16 mouse cellular contexts compared by ENCODE assay signal in the genomic region with DNA sequence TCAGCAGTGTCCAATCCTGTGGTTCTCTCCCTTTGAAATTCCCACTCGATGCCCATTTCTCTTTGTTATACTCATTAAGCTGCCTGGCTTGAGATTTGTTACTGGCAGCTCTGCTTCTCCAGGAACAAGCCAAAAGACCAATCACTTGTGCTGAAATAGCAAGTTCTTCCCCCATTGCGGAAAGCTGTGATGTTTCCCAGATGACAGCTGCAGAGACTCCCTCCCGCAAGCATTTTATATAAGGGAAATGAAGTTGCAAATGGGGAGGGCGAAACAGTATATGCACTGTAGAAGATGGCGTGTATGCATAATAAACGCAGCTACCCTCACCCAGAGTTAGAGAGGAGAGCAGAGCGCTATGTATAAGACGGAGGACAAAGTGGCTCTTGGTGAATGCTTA.
DNase-seq lines count a peak whose midpoint lies in the region; ATAC-seq and TF ChIP-seq lines count a peak whose summit lies in the region.
"Had no signal": no experiment of that assay in that cellular context is flagged by ENCODE, and none has a peak within 500 bp of the region (broad histone marks: within the 10 kb centered on the region; RNA-seq: fewer than 3 reads in every experiment).

No protein-coding gene starts in this region.

- DNase-seq in frontal cortex, postnatal 36 days (ENCODE audit: low spot score in 2 of 2): peak; percentile 55 to 73
- no peak for DNase-seq in frontal cortex, postnatal 14 days (ENCODE audit: low spot score in 2 of 2)
- DNase-seq in brain, adult 2 months (ENCODE audit: low read depth, low spot score): peak; percentile 79
- DNase-seq in brain, embryonic 14.5 days (ENCODE audit: low read depth): peak; percentile 34
- DNase-seq in left cerebral cortex, postnatal 25 days (ENCODE audit: low spot score in 2 of 2): peak; percentile 39 to 87
- no peak for DNase-seq in thymus, postnatal 0 days (ENCODE audit: low spot score)
- DNase-seq: adrenal gland, adult 8-10 months; cerebellum, adult 9-10 months; heart, postnatal 36 days; kidney, adult 11 months; lung, adult 18-20 months; lung, postnatal 10 days; thymus, adult 2 months had no signal

- no peak for TF ChIP-seq CTCF in brain, embryonic 14.5 days (IDR thresholded peaks at IDR 0.05; ENCODE audit: borderline replicate concordance, extremely low read depth, insufficient read depth, insufficient read length)

- no peak for ATAC-seq in megakaryocyte-erythroid progenitor cell, adult 5-6 weeks (replicated peaks; ENCODE audit: low FRiP score, low TSS enrichment, poor library complexity, severe bottlenecking)
- ATAC-seq: activated CD4-positive, CD25-positive, alpha-beta regulatory T cell, adult 4 months; liver, embryonic 12.5 days had no signal

- TF ChIP-seq POLR2A in brain, embryonic 14.5 days (IDR thresholded peaks at IDR 0.05; ENCODE audit: borderline replicate concordance, extremely low read depth, insufficient read depth, insufficient read length, poor library complexity, severe bottlenecking): no peak

- intact Hi-C loops in left cerebral cortex, postnatal 25 days (cut with DNase I): loop anchor here (5.0 kb wide), 1 partner anchor 43 kb away; no protein-coding TSS in a partner anchor

Comparison
In these comparisons a context has a peak if more than half of its experiments do, and no peak if none do; other contexts are left out.
1. DNase-seq: peak in frontal cortex, postnatal 36 days (2 of 2), brain, adult 2 months (single experiment), brain, embryonic 14.5 days (single experiment) and left cerebral cortex, postnatal 25 days (2 of 2); none in frontal cortex, postnatal 14 days (0 of 2) and thymus, postnatal 0 days (single experiment).